Mouse (Mus musculus) hindbrain, embryonic 11.5 days (tissue): ENCODE data around the gene Pcdh8. TPM values are rescaled to one million over a fixed set of nuclear protein-coding genes. Genes with fewer than 3 reads are reported as not detected.
A peak's percentile ranks its signal among the peaks of the same experiment; 100 is the strongest.

Source experiments
- ATAC-seq: fragments of 200-750 bp; cut with Nextera tagmentation; 2 replicates; pipeline ENCODE4 v1.8.0; 2017; ENCODE audit warnings: mild to moderate bottlenecking, moderate TSS enrichment, moderate library complexity; ENCODE audit not compliant: low FRiP score
- DNase-seq: peaks from one replicate; pipeline ENCODE4 v3.0.0-alpha.2; 2015; ENCODE audit warnings: low spot score
- H3K27ac ChIP-seq: fragments of 300-500 bp; sonication (generic); 2 replicates; pipeline ENCODE4 v1.5.1; 2014; ENCODE audit warnings: mild to moderate bottlenecking, low read depth, low read length
- H3K27me3 ChIP-seq: fragments of 300-500 bp; sonication (generic); 2 replicates; pipeline ENCODE4 v1.6.1; 2014; ENCODE audit warnings: mild to moderate bottlenecking, low read length, moderate library complexity, mixed read lengths; ENCODE audit not compliant: control insufficient read depth, insufficient read depth
- H3K36me3 ChIP-seq: fragments of 300-500 bp; sonication (generic); 2 replicates; pipeline ENCODE4 v1.6.1; 2014; ENCODE audit warnings: mild to moderate bottlenecking, low read length, moderate library complexity, mixed read lengths; ENCODE audit not compliant: control insufficient read depth, insufficient read depth
- H3K4me1 ChIP-seq: fragments of 300-500 bp; sonication (generic); replicated peaks from 2 replicates; pipeline ENCODE4 v1.6.1; 2014; ENCODE audit warnings: low read length, mixed read lengths; ENCODE audit not compliant: control insufficient read depth, insufficient read depth
- H3K4me2 ChIP-seq: fragments of 300-500 bp; sonication (generic); replicated peaks from 2 replicates; pipeline ENCODE4 v1.6.1; 2014; ENCODE audit warnings: mild to moderate bottlenecking, low read depth, low read length
- H3K4me3 ChIP-seq: fragments of 300-500 bp; sonication (generic); 2 replicates; pipeline ENCODE4 v1.5.1; 2014; ENCODE audit warnings: low read depth, low read length
- H3K9ac ChIP-seq: fragments of 300-500 bp; sonication (generic); 2 replicates; pipeline ENCODE4 v1.6.1; 2014; ENCODE audit warnings: low read depth, low read length
- H3K9me3 ChIP-seq: fragments of 300-500 bp; sonication (generic); 2 replicates; pipeline ENCODE4 v1.6.1; 2016; ENCODE audit warnings: low read length; ENCODE audit not compliant: control insufficient read depth
- WGBS: fragments of 180-500 bp; shearing (Covaris S2); extraction: QIAGEN DNeasy Blood & Tissue Kit; methylation state at CpG from one replicate; pipeline ENCODE4 v1.1.7; 2014; 5-methylcytosine and 5-hydroxymethylcytosine counted together
- polyA plus RNA-seq: library from polyadenylated mRNA; unstranded; fragments of >200 nt; fragmentation: Nextera tagmentation; extraction: Ambion mirVana; gene quantifications from 2 replicates; pipeline ENCODE4 v1.2.1, GENCODE M21; 2014

Pcdh8 gene
- polyA plus RNA-seq = 14.5 and 15.4 TPM in 2 replicates

DNA sequence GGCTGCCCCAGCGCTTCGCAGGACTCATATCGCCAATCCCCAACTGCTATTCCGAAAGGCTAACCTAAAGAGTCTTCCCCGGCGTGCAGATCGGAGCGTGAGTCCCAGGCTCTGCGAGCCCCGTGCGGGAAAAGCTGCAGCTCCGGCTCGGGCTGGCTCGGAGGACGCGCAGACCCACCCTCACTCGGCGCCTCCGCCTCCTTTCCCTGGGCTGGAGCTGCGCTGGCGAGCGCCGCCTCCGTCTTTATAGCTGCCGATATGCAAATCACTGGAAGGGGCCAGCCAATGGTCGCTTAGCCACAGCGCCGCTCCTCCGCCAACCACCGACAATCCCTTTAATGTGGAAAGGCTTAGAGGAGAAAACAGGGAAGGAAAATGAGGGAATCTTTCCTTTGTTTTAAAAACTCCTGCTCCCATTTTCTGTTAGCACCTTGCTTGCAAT lies at the start of gene Pcdh8:
TSS of gene Pcdh8 (minus strand) at position 219 of the 442 bp plus-strand sequence.
- DNase-seq (peak; percentile 94), ATAC-seq (peak; percentile 87)
- Histone ChIP-seq H3K9me3 (no peaks in the 10 kb centered on the region), H3K4me2 (peak within 1 kb of the TSS; percentile 79), H3K9ac (peak within 1 kb of the TSS; percentile 75), H3K27me3 (peaks cover 31% of the 10 kb centered on the region), H3K4me3 (peak within 1 kb of the TSS; percentile 51), H3K27ac (peak within 1 kb of the TSS; percentile 70), H3K4me1 (peaks cover 21% of the 10 kb centered on the region), H3K36me3 (no peaks in the 10 kb centered on the region)
- under 1% methylated on average over 30 of the region's 30 CpGs for WGBS

DNA sequence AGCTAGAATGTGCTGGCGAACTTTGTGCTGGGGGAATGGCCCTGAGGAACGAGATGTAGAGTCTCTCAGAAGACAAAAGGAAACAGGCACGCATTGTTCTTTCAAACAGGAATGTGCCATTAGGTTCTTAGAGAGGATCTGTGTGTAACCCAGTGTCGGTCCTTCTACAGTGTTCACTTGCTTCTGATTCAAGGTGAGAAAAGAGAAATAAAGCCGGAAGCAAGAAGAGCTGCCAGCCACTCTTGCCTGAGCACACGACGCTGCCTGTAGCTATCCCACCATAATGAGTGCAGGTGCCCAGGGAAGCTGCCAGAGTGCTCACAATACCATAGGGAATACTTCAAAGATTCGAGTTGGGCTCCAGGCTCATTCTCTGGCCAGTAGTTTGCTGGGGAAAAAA lies 43.6 kb upstream of the Pcdh8 start:
- no peak for DNase-seq
- WGBS = 64% methylated on average over 8 of the region's 8 CpGs
- no peak for ATAC-seq
- no peaks in the 10 kb centered on the region for H3K27me3 ChIP-seq
- no peaks in the 10 kb centered on the region for H3K4me1 ChIP-seq
- H3K9ac ChIP-seq = no peak overlapping the region
- no peak overlapping the region for H3K4me2 ChIP-seq
- no peaks in the 10 kb centered on the region for H3K9me3 ChIP-seq
- H3K27ac ChIP-seq = no peak overlapping the region
- no peak overlapping the region for H3K4me3 ChIP-seq
- no peaks in the 10 kb centered on the region for H3K36me3 ChIP-seq

DNA sequence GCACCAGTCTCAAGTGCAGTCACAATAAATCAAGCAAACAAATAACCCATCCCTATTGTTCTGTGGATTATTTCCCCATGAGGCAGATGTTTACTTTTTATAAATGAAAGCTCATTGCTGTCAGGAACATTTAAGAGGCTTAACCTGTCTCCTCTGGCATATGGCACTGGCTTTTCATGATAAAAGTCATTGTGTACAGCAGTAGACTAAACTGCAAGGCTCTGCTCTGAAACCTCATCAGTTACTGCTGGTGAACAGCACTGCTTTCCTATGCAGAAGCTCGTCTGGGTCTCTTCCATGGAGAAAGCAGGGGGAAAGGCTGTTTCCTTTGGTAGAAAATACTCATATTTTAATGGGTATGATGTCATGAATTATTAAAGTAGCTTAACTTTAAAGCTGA lies 43.0 kb upstream of the Pcdh8 start:
- H3K27ac ChIP-seq = no peak overlapping the region
- no peaks in the 10 kb centered on the region for H3K27me3 ChIP-seq
- no peaks in the 10 kb centered on the region for H3K4me1 ChIP-seq
- DNase-seq = no peak
- H3K9me3 ChIP-seq = no peaks in the 10 kb centered on the region
- H3K36me3 ChIP-seq = no peaks in the 10 kb centered on the region
- 38% methylated on average over 1 of the region's 1 CpGs for WGBS
- H3K9ac ChIP-seq = no peak overlapping the region
- no peak overlapping the region for H3K4me2 ChIP-seq
- no peak overlapping the region for H3K4me3 ChIP-seq
- no peak for ATAC-seq

DNA sequence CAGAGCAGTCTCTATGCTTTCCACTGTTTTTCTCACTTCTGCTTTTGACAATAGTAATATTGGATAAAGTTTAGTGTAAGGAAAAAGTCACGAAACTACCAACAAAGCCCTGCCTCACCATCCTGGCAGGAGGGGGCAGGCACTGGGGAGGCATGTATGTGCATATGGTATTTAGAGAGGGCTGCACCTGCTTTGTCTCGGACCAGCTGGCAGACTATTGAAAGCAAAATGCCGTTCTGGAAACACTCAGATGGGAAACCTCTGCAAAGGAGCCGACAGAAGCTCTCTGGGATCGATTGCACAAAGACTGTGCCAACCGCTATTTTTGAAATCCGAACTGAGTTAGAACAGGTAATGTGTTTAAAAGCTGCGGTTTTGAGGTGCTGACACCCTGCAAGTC lies 22.1 kb upstream of the Pcdh8 start:
- no peak overlapping the region for H3K4me2 ChIP-seq
- ATAC-seq = no peak
- H3K4me3 ChIP-seq = no peak overlapping the region
- H3K27me3 ChIP-seq = no peaks in the 10 kb centered on the region
- H3K27ac ChIP-seq = no peak overlapping the region
- no peak overlapping the region for H3K9ac ChIP-seq
- H3K36me3 ChIP-seq = no peaks in the 10 kb centered on the region
- no peaks in the 10 kb centered on the region for H3K4me1 ChIP-seq
- H3K9me3 ChIP-seq = no peaks in the 10 kb centered on the region
- no peak for DNase-seq
- 81% methylated on average over 8 of the region's 8 CpGs for WGBS

DNA sequence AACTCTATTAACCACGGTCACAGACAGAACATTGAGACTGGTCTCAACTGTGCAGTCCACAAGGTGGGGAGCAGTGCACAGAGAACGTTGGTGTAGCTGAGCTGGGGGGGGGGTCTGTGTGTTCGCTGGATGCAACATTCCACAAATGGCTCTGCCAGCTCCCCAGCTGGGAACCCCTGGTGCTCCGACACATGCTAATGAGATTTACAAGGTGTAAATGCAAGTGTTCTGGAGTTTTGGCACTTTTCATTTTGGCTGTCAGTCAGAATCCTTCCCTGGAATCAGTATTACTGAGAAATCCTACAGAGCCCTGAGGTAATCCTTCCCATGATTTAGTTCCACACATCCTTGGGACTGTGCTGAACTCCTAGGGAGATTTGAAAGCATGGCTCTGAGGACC lies 18.4 kb upstream of the Pcdh8 start:
- no peaks in the 10 kb centered on the region for H3K4me1 ChIP-seq
- no peaks in the 10 kb centered on the region for H3K36me3 ChIP-seq
- H3K27me3 ChIP-seq = no peaks in the 10 kb centered on the region
- DNase-seq (no peak), ATAC-seq (no peak)
- 36% methylated on average over 4 of the region's 4 CpGs for WGBS
- no peak overlapping the region for H3K27ac ChIP-seq
- no peak overlapping the region for H3K4me2 ChIP-seq
- H3K9ac ChIP-seq = no peak overlapping the region
- no peaks in the 10 kb centered on the region for H3K9me3 ChIP-seq
- no peak overlapping the region for H3K4me3 ChIP-seq

DNA sequence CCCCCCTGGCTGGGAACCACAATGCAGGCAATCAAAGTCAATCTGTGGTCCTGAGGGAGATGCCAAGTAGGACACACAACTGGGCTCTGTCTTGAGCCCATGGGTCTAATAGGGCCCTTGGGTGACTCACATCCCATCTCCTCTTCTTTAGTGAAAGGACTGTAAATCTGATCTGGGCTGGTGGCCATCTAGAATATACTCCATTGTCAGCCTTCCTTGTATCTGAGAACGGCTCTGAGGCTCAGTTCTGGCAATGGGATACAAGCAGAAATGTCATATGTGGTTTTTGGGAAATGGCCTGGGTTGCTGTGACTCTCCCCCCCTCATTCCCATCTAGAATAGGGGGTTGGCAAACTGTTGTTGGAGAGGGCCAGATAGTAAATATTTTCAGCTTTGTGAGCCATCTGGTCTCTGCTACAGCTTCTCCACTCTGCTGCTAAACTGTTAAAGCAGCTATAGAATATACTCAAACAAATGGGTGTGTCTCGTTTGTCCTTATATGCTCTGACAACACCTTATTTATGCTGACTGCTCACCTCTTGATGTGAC lies 17.6 kb upstream of the Pcdh8 start:
- DNase-seq = no peak
- H3K27me3 ChIP-seq = no peaks in the 10 kb centered on the region
- H3K4me3 ChIP-seq = no peak overlapping the region
- 75% methylated on average over 2 of the region's 2 CpGs for WGBS
- no peak overlapping the region for H3K4me2 ChIP-seq
- no peaks in the 10 kb centered on the region for H3K36me3 ChIP-seq
- H3K27ac ChIP-seq = no peak overlapping the region
- H3K4me1 ChIP-seq = no peaks in the 10 kb centered on the region
- H3K9me3 ChIP-seq = no peaks in the 10 kb centered on the region
- no peak for ATAC-seq
- no peak overlapping the region for H3K9ac ChIP-seq

DNA sequence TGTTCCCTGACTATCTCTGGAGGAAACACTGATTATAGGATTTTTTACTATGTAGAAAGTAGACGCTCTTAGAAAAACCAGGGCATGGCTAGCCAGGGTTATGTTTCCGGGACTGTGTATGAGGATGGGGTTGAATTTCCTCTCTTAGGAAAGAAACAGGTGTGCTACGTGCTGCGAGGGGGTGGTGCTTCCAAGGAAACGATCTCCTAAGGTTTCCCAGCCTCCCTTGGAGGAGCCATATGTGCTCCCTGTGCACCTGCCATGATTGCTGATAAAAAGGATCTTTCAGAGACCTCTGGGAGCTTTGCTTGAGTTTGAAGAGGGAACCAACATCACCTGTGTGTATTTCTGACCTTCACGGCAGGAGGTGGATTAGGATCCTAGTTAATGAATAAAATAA lies 16.8 kb upstream of the Pcdh8 start:
- H3K9me3 ChIP-seq = no peaks in the 10 kb centered on the region
- H3K9ac ChIP-seq = no peak overlapping the region
- DNase-seq (no peak), ATAC-seq (no peak)
- H3K4me3 ChIP-seq = no peak overlapping the region
- WGBS = 90% methylated on average over 6 of the region's 6 CpGs
- no peaks in the 10 kb centered on the region for H3K27me3 ChIP-seq
- no peaks in the 10 kb centered on the region for H3K36me3 ChIP-seq
- no peaks in the 10 kb centered on the region for H3K4me1 ChIP-seq
- no peak overlapping the region for H3K4me2 ChIP-seq
- H3K27ac ChIP-seq = no peak overlapping the region

DNA sequence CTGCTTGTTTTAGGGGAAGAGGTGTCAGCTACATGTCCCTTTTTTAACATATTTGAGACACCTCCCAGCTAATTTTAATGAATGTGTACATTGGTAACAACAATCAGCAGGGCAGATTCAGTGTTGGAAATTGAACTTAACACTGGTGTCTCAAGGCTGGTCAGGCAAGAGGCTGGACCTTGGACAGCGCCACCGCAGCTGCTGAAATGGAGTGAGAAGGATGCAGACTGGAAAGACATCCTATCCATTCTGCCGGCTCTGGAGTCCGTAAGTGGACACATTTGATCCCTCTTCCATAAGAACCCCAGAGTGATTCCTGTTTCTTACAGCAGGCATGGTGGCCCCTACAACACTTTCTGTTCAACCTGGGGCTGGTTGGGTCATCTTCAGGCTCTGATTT lies 14.3 kb upstream of the Pcdh8 start:
- no peak overlapping the region for H3K9ac ChIP-seq
- H3K9me3 ChIP-seq = no peaks in the 10 kb centered on the region
- H3K27ac ChIP-seq = no peak overlapping the region
- H3K36me3 ChIP-seq = no peaks in the 10 kb centered on the region
- no peak overlapping the region for H3K4me3 ChIP-seq
- WGBS = 51% methylated on average over 4 of the region's 4 CpGs
- no peak overlapping the region for H3K4me2 ChIP-seq
- DNase-seq (no peak), ATAC-seq (no peak)
- 0 out of 2 replicates have a peak, but pooled peaks cover under 1% of the 10 kb centered on the region for H3K4me1 ChIP-seq
- no peaks in the 10 kb centered on the region for H3K27me3 ChIP-seq

DNA sequence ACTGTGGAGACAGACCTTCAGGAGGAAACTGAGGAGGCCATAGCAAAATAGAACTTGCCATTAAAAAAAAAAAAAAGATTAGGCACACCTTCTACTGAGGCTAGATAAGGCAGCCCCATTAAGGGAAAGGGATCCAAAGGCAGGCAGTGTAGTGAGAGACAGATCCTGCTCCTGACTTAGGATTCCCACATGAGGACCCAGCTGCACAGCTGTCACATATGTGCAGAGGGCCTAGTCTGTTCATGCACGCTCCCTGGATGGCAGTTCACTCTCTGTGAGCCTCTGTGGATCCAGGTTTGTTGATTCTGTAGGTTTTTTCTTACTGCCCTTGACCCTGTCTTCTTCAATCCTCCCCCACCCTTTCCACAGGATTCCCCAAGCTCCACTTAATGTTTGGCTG lies 9.8 kb upstream of the Pcdh8 start:
- Histone ChIP-seq H3K9me3 (no peaks in the 10 kb centered on the region), H3K4me1 (peaks cover 3% of the 10 kb centered on the region; the same call in 1 of the 2 replicates), H3K27me3 (no peaks in the 10 kb centered on the region), H3K4me3 (no peak overlapping the region), H3K4me2 (no peak overlapping the region), H3K27ac (no peak overlapping the region), H3K36me3 (no peaks in the 10 kb centered on the region), H3K9ac (no peak overlapping the region)
- DNase-seq (no peak), ATAC-seq (peak; percentile 46; the same call in 1 of the 2 replicates)
- WGBS = 16% methylated on average over 1 of the region's 1 CpGs
